ENCODE assay signal across 8 mouse cellular contexts in the genomic region with DNA sequence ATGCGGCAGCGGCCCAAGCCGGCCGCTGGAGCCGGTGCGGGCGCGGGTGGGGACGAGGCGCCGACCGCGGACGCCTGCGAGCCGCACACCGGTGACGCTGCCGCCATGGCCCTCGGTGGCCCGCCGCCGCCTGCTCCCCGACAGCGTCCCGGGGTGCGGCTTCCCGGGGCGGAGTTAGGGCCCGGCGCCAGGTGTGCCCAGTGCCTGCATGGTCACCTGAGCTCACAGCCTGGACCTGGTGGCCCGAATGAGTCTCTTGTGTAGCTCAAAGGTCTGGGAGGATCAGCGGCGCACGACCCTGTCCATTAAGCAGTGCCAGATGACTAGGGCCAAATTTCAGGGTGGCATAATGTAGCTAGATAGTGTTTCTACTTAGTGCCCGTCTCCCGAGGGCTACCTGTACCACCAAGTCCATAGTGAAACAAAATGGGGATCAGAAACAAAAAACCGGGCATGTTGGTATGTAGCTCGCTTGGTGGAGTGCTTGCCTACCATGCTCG. TPM values are rescaled to one million over a fixed set of nuclear protein-coding genes. Genes with fewer than 3 reads are reported as not detected.
A peak's percentile ranks its signal among the peaks of the same experiment; 100 is the strongest.
DNase-seq lines count a peak whose midpoint lies in the region; ATAC-seq and TF ChIP-seq lines count a peak whose summit lies in the region.

A gene (minus strand): TSS at position 221 of the 500 bp plus-strand sequence.

- peak within 1 kb of the TSS; percentile 82 for H3K4me3 ChIP-seq in brown adipose tissue, adult 24 weeks (ENCODE audit: insufficient read depth, low read depth, low read length)
- peak within 1 kb of the TSS; percentile 69 for H3K4me3 ChIP-seq in kidney, adult 2 months (ENCODE audit: insufficient read depth, low read depth, low read length)
- peak within 1 kb of the TSS; percentile 58 for H3K4me3 ChIP-seq in lung, embryonic 14.5 days (ENCODE audit: low read depth, low read length)

- H3K9ac ChIP-seq in lung, embryonic 14.5 days, result peak within 1 kb of the TSS; percentile 80

- WGBS in kidney, adult 2 months, result 6% methylated on average over 40 of the region's 40 CpGs
- WGBS in lung, embryonic 14.5 days, result 7% methylated on average over 40 of the region's 40 CpGs

- no peak within 1 kb of the TSS for H3K27ac ChIP-seq in brown adipose tissue, adult 24 weeks (replicated peaks; ENCODE audit: low read depth, low read length)
- H3K27ac ChIP-seq in kidney, adult 2 months (ENCODE audit: insufficient read depth, low read depth, low read length), result peak within 1 kb of the TSS; percentile 52
- H3K27ac ChIP-seq in lung, embryonic 14.5 days (ENCODE audit: low read depth), result peak within 1 kb of the TSS; percentile 88

- intact Hi-C loops in gastrocnemius, postnatal 36 days (cut with DNase I), result loop anchor here (2.0 kb wide), 1 partner anchor 49 kb away; a partner anchor contains a TSS

- TF ChIP-seq POLR2A in kidney, adult 2 months (IDR thresholded peaks at IDR 0.05; ENCODE audit: low read depth, low read length), result peak; percentile 12

- TF ChIP-seq CTCF in kidney, adult 2 months (conservative IDR thresholded peaks at IDR 0.05; ENCODE audit: insufficient read depth, insufficient read length, low read depth, low read length), result no peak
- no peak for TF ChIP-seq CTCF in lung, embryonic 14.5 days (IDR thresholded peaks at IDR 0.05; ENCODE audit: low read depth)

- no peaks in the 10 kb centered on the region for H3K4me1 ChIP-seq in brown adipose tissue, adult 24 weeks (ENCODE audit: control insufficient read depth, insufficient read depth, insufficient read length, low read length)
- peaks cover 11% of the 10 kb centered on the region; the same call in 1 of the 2 replicates for H3K4me1 ChIP-seq in kidney, adult 2 months (ENCODE audit: control insufficient read depth, insufficient read depth, low read length)
- peaks cover 5% of the 10 kb centered on the region; the same call in 1 of the 2 replicates for H3K4me1 ChIP-seq in lung, embryonic 14.5 days (ENCODE audit: insufficient read depth)

- H3K9me3 ChIP-seq in lung, embryonic 14.5 days (ENCODE audit: low read depth, low read length), result no peaks in the 10 kb centered on the region

- no peak for DNase-seq in cerebellum, adult 8-10 months
- peak; percentile 60 to 62 for DNase-seq in gastrocnemius, postnatal 36 days
- DNase-seq in kidney, adult 2 months, result peak; percentile 92
- no peak for DNase-seq in lung, embryonic 14.5 days
- DNase-seq in ovary, postnatal 14 days (ENCODE audit: low spot score), result peak; percentile 48
- DNase-seq in retina, embryonic 14.5 days (ENCODE audit: low spot score), result no peak

- H3K4me2 ChIP-seq in lung, embryonic 14.5 days, result peak within 1 kb of the TSS; percentile 94

- ATAC-seq in cerebellum, adult (ENCODE audit: insufficient number of reproducible peaks, low FRiP score, low TSS enrichment), result peak; percentile 18; the same call in 1 of the 2 replicates
- peak; percentile 10; the same call in 1 of the 2 replicates for ATAC-seq in lung, embryonic 14.5 days (ENCODE audit: insufficient read depth)

- no peaks in the 10 kb centered on the region for H3K27me3 ChIP-seq in kidney, adult 2 months (replicated peaks; ENCODE audit: control insufficient read depth, insufficient read depth, low read length)
- H3K27me3 ChIP-seq in lung, embryonic 14.5 days (ENCODE audit: insufficient read depth, low read length), result peaks cover 6% of the 10 kb centered on the region; the same call in 1 of the 2 replicates

- no peaks in the 10 kb centered on the region for H3K36me3 ChIP-seq in kidney, adult 2 months (ENCODE audit: control insufficient read depth, insufficient read depth, low read length)
- H3K36me3 ChIP-seq in lung, embryonic 14.5 days (ENCODE audit: insufficient read depth), result peaks cover 10% of the 10 kb centered on the region

RNA-seq across cellular contexts. Expression of the gene that starts here (rescaled TPM):
- 17.0 and 23.3 TPM in 2 replicates for polyA plus RNA-seq in brown adipose tissue, adult 24 weeks (2012; ENCODE audit: insufficient read depth, insufficient read length, missing spikeins)
- total RNA-seq in gastrocnemius, postnatal 36 days (2021), result 1 to 10 TPM; 7.9 to 9.5 TPM
- polyA plus RNA-seq in kidney, adult 2 months (2012; rRNA removed), result 57.8 and 87.8 TPM in 2 replicates
- 11.6 and 11.7 TPM in 2 replicates for polyA plus RNA-seq in lung, embryonic 14.5 days (2014; fragmentation: Nextera tagmentation; extraction: Ambion mirVana)

Comparison
In these comparisons a context has a peak if more than half of its experiments do, and no peak if none do; other contexts are left out.
1. DNase-seq: peak in gastrocnemius, postnatal 36 days (2 of 2), kidney, adult 2 months (single experiment) and ovary, postnatal 14 days (single experiment); none in cerebellum, adult 8-10 months (single experiment), lung, embryonic 14.5 days (single experiment) and retina, embryonic 14.5 days (single experiment).
2. Peak in every context shown above with its lines, with median percentiles within 50 percentile points of each other: H3K4me3 ChIP-seq.